Mouse (Mus musculus): ENCODE results near the gene Defb25.

GRCm38 (mm10) chr2:152636246-152637005, 13.6 kb upstream of the Defb25 start:
- TF ChIP-seq POLR2A (IDR thresholded peaks at IDR 0.05; ENCODE audit: borderline replicate concordance, low read depth, low read length) = no peak
- no peak for TF ChIP-seq CTCF (IDR thresholded peaks at IDR 0.05; ENCODE audit: low read depth, low read length)

All from bone marrow macrophage, adult 2 months (primary cell).